Mouse (Mus musculus) A20 (cell line): ENCODE results near the gene Ddb1.

Experiments
- DNase-seq: peaks from one replicate; pipeline ENCODE4 v3.0.0-alpha.2; 2011; ENCODE audit warnings: low read depth, low spot score

The Ddb1 gene

DNA sequence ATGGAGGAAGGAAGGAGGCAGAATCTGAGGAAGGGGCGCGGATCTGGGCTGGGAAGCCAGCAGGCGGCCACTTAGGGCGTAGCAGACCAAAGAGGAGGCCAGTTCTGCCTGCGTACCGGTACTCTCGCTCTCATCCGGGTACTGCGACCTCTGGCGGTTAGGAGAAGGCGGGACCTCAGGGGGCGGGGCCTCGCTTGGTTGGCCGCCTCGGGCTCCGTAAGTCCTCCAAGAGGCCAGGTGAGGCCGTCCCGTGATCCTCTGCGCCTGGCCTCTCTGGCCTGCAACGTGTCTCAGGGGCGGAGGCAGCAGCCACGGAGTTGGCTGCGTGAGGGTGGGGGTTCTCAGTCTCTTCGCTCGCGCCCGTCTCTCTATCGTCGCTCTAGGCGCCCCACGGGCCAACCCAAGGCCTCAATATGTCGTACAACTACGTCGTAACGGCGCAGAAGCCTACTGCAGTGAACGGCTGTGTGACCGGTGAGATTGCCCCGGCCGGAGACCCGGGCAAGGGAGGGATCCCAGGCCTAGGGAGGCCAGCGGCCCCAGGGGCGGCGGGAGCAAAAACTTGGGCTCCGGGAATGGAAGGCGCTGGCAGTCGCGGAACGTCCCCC is at the start of gene Ddb1, which contains the start of gene Tkfc:
Gene Ddb1, plus strand, starts transcription at position 35 of the 608 bp plus-strand sequence.
Gene Tkfc, minus strand, starts transcription at position 362 of the 608 bp plus-strand sequence.
- DNase-seq = peak; percentile 99

DNA sequence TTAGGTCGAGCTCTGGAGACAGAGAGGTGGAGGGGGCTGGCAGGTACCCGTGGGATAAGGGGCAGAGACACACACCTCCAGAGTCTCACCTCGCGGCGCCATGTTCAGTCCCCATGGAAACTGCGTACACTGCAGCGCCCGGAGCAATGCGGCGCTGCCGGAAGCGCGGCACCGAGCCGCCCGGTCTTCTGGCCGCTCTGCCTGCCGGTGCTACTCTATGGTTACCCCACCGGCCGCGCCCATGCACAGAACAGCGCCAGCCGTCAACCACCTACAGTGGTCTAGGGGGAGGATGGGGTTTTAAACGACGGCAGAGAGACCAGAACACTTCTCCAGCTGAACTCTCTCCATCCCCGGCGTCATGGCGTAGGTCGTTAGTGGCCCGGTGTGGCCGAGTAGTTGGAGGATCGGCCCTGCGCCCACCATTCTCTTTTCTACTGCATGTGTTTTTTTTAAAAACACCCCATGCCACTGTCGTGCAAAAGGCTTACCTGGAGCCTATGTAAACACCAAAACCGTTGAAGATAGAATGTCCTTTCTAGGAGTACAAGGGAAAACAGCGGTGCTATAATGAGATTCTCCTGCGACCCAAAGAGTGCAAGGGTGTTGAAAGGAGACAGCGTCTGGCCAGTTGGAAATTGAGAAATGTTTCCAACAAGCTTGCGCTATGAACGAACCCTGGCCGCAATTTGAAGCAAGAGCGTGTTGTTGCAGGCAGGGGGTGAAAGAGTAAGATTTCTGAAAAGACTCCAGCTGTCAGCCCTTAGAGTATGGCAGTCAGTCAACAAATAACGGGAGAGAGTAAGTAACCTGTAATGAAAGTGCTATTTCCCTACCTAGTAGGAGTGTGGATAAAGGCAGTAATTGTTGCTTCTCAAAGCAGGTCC is 49.3 kb upstream of the Ddb1 start, which contains the start of gene Tmem216:
Gene Tmem216, minus strand, starts transcription at position 615 of the 887 bp plus-strand sequence.
- peak; percentile 88 for DNase-seq

DNA sequence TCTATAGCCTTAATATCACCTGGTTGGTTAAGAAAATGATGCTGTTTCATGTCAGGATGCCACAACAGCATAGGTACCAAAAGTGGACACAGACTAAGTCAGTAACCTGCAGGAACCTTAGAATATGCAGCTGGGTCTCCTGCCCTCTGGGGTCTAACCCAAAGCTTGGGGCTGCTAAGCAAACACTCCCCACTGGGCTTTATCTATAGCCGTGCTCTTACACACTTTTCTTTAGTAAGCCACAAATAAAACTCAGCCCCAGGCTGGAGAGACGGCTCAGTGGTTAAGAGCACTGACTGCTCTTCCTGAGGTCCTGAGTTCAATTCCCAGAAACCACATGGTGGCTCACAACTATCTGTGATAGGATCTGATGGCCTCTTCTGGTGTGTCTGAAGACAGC is 48.1 kb upstream of the Ddb1 start:
- DNase-seq = no peak

DNA sequence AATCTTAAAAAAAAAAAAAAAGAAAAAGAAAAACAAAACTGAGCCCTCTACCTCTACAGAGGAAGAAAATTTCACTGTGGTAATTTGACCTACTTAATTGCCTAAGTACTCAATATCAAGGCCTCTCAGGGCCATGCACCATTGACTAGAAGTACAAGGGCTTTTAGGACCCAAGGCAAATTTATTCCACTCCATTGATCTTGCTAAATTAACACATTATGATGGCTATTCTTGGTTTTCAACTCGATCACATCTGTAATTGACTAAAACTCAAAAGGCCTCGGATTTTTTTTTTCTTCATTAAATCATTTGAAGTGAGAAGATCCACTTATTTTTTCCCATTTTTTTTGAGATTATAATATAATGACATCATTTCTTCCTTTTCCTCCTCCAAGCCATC is 47.7 kb upstream of the Ddb1 start:
- no peak for DNase-seq

DNA sequence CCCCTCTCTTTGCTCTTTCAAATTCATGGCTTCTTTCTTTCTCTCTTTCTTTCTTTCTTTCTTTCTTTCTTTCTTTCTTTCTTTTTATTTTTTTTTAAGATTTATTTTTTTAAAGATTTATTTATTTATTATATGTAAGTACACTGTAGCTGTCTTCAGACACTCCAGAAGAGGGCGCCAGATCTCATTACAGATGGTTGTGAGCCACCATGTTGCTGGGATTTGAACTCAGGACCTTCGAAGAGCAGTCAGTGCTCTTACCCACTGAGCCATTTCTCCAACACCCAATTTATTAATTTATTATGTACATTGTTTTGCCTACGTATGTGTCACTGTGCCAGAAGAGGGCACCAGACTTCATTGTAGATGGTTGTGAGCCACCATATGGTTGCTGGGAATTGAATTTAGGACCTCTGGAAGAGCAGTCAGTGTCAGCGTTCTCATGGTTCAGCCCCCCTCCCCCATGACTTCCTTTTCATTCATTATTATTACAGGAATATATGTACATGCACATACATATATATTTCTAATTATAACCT is 47.2 kb upstream of the Ddb1 start:
- DNase-seq = peak; percentile 42

DNA sequence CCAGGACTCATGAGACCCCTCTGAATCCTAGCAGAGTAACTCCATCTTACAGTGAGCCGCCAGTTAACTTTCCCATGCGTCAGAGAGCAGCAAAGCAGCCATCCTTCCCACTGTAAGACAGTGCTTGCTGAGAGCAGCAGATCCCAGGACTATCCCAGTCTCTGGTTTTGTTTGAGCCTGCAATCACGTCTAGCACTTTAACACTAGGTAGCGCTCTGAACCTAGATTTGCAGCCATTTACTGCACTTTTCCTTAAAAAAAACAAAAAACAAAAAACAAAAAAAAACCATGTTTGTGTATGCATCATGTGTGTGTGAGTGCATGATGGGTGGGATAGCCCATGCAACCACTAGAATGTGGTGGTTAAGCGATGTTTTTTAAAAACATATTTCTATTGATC is 45.0 kb upstream of the Ddb1 start:
- peak; percentile 29 for DNase-seq

DNA sequence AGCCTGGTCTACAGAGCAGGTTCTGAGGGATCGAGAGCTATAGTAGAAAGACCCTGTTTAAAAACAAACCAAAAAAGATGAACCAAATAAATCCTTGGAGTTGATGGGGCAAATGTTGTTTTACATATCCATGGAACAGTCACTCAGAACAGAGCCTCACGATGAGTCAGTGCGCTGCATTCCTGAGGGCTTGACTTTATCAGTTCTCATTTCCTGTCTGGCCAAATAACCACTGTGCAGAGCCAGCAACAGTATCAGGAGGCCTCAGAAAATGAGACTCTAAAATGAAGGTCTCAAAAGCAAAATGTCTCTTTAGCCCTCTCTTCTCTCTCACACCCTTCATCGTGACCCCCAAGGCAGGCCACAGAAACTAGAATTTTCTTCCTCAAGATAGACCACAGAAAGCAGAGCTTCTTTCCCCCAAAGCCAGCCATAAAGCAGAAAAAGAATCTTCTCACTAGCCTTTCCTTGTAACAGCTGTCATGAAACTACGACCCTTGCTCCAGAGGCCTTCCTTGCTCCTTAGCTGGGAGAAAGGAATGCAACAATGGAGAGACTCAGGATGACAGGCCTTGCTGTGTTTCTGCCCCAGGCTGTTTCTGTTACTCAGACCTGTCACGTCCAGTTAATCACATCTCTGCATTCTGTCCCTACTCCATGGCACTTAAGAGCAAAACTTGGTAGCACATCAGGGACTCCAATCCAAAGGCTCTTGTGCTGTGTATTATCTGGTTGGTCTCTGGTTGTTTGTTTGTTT is 43.4 kb upstream of the Ddb1 start:
- DNase-seq = no peak

DNA sequence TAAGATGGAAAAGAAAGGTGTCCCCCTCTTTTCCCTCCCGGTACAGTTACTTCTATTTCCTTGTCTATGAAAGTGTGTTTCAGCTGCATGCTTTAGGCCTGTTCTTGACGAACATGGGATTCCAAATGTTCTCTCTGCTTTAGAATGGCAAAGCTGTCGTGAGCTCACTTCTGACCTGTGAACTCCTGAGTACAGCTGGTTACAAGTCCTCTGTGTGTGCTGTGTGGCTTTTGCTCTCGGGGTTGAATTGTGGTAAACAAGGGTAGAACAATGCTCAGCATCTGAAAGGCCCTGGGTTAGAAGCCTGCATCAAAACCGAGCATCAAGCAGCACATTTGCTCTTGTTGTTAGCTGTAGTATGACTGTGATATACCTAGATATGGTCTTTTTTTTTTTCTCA is 42.8 kb upstream of the Ddb1 start:
- no peak for DNase-seq

DNA sequence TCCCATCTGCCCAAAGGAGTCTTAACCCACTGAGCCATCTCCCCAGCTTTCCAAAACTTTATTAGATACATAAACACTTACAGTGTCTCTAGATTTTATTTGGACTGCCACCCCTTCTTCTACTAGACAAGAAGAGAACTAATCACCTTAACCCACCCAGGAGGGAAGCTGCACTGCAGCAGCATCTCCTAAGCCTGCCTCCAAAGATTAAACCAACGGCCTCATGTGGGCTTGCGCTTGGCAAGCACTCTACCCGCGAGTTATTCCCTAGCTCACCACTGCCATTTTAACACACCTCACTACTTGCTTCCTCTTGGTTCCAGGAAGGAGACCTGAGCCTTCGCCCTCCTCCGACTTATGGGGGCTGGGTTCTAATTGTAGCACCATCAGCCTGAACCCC is 40.8 kb upstream of the Ddb1 start:
- no peak for DNase-seq

DNA sequence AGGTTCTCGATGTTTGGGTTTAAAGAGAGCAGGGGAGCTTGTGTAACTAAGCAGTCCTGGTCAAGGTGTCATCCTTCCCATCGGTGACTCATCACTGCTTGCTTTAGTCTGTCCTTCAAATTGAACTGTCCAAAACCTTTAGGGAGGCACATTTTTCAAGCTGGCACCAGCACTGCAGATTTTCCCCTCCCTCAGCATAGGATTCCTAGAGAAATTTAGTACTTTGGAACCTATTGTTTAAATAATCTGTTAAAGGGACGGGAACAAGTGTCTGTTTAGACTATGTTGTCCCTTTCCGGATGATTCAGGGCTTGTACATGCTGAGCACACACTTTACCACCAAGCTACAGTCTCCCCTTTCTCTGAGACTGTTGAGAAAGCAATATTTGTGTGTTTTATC is 39.9 kb upstream of the Ddb1 start:
- DNase-seq = no peak

DNA sequence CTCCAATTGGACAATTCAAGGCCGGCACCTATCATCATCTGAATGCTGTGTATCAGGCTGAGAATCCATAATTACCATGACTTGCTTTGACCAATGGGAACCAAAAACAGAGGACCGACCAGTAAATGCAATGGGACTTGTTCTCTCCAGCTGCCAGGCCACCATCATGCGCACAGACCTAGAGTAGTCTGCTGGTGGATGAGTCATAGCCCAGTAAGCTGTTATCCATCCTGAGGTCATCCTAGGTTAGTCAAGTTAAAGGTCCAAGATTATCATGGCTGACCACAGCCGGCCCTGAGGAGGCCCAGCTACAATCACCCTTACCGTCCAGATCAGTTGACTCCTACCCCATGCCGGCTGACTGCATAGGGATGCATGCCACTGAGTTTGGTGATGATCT is 35.5 kb upstream of the Ddb1 start:
- DNase-seq = no peak

DNA sequence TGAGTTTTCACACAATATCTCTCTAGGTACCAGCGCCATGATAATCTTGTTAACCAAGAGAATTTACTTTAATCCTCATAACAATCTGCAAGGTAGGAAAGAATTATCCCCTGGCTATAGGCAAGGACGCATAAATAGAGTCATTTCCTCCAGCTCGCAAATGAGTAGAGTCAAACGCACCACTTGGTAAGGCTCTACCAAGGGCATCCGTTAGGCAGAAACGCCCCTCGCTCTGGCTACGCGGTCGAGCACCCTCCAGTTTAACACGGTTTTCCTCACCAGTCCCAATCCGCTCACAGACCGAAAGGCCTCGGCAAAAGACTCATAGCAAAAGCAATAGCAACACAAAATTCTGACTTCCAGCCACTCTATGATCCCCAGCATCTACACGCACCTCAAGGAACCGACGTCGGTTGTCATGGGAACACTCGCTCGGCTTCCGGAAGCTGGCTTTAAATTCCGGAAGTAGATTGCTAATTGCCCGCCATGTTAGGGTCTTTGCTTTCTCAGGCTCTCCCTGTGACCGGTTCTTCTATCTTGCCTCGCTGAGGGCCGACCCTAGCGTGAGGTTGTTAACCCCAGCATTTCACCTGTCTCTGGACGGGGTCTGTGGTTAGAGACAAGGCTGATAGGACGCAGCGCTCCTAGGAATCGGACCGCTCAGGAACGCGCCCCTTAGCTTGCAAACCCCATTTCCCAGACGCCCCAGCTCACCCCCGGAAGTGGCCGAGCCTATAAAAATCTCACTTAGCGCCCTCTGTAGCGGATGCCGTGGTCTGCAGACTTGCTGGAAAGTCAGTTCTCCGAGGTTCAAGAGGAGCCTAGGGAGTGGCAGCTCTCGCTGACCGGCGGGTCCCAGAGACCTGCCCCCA is 28.2 kb upstream of the Ddb1 start, which contains the start of the genes Cyb561a3 and Tmem138:
Gene Cyb561a3, plus strand, starts transcription at position 483 of the 872 bp plus-strand sequence.
Gene Tmem138, minus strand, starts transcription at position 673 of the 872 bp plus-strand sequence.
- peak; percentile 99 for DNase-seq

DNA sequence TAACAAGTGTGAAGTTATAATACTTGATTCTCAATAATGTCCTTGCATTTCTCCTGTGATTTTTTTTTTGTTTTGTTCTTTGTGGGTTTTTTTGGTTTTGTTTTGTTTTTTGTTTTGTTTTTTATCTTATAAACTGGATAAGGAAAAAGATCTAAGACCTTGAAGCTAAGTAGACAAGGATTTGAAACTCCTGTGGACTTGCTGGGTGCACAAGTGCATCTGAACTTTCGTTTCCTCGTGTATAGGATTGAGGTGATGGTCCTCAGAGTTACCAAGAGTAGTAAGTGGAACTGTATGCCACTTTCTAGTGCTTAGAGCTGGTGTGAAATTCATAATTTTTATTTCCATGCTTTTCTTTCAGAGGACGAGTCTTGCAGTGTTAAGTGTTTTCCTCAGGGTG is 25.0 kb upstream of the Ddb1 start:
- peak; percentile 58 for DNase-seq

DNA sequence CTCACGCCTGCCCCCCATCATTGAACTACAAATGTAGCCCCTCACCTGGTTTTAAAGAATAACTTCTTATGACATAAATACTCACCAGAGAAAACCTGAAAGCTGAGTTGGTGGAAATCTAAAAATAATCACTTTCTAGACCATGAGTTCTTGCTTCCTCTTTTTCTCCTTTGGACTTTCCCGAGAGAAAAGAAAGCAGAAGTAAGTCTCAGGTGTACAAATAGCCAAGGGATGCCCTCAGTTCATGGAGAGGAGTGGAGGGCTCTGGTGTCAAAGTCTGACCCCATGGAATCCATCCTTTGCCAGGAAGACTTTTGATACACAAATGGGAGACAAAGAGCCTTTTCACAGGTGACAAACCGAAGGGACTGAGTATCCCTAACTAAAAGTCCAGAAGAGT is 24.4 kb upstream of the Ddb1 start:
- peak; percentile 87 for DNase-seq

DNA sequence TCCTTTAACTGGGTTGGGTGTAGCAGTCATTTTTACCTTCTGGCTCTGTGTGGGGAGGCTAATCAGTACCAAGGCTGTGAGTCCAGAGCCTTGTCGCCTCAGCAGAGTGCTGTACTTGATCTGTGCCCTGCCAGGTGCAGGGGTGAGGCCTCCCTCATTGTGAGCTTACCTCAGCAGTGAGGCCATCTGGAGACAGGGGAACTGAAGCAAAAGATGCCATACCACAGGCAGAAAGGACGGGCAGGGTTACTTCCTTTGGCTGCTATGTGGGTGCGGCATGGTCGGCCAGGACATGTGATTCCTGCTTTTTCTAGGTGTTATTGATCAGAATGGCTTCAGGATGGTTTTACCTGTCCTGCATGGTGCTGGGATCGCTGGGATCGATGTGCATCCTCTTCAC is 23.1 kb upstream of the Ddb1 start:
- DNase-seq = peak; percentile 91

DNA sequence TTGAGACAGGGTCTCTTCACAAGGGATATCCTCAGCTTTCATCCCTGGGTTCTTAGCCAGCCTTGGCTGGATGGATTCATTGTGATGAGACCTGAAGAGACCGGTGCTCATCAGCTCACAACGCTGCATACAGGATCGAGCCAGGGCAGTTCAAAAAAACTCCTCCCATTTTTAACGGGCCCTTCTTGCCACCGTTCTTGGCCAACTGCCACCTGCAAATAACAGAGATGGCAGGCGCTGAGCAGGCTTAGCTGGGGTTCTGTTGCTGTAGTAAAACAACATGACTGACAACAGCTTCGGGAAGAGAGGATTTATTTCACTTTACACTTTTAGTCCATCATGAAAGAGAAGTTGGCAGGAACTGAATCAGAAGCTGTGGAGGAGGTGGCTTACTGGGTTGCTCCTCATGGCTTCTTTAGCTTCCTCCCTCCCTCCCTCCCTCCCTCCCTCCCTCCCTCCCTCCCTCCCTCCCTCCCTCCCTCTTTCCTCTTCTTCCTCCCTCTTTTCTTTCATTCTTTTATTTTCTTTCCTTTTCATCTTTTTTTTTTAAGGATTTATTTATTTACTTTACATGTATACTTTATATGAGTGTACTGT is 21.5 kb upstream of the Ddb1 start:
- peak; percentile 71 for DNase-seq

DNA sequence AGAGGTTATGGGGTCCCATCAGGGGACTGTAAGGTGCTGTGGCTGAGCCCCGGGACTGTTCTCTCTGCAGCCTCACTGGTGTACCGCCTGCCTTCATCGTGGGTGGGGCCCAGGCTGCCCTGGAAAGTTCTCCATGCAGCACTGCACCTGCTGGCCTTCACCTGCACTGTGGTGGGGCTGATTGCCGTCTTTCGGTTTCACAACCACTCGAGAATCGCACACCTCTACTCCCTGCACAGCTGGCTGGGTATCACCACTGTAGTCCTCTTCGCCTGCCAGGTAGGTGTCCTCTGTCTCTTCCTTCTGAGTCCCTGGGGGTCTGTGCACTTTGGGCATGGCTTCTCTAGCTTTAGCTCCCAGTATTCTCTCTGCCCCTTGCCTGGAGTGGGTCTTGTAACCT is 20.0 kb upstream of the Ddb1 start:
- DNase-seq = peak; percentile 88

DNA sequence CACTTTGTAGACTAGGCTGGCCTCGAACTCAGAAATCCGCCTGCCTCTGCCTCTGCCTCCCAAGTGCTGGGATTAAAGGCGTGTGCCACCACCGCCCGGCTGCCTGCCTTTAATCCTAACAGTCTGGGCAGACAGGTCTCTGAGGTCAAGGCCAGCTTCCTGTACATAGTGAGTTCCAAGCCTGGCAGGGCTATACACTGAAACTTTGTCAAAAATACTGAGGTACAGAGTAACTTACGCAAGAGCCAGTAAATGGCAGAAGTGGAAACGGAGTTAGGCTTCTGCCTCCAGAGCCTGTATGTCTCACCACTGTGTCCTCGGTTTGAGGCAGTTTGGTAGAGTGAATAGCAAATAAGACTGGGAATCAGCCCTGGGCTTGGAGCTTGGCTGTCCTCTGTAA is 17.9 kb upstream of the Ddb1 start:
- DNase-seq = no peak

DNA sequence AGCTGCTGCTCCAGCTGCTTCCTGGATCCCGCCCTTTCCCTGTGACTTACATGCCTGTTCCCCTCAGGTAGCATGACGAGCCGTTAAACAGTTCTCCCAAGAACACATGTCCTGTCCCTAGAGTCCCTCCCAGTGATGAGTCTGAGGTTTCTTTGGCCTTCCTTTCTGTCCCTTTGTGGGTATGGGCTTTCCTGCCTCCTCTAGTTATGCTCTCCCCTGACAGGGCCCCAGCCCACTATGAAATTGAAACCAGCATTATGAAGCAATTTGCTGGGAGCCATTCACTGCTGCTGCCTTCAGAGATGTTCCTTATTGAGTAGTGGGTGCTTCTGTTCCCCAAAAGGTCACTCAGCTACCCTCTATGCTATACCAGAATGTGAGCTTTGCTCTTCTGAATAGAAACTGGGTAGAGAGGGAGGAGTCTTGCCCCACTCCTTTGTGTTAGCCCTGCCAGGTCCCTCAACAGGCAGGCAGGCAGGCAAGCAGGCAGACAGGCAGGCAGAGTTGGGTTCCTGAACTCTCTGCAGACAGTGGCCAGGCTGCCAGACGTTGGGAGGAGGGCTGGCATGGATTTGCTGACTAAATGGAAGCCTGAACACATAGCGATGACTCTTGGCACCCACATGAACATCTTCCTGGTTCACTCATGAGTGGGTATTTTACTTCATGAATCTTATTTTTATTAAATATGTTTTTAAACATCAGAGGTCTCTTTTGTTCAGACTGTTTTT is 15.8 kb upstream of the Ddb1 start:
- no peak for DNase-seq

DNA sequence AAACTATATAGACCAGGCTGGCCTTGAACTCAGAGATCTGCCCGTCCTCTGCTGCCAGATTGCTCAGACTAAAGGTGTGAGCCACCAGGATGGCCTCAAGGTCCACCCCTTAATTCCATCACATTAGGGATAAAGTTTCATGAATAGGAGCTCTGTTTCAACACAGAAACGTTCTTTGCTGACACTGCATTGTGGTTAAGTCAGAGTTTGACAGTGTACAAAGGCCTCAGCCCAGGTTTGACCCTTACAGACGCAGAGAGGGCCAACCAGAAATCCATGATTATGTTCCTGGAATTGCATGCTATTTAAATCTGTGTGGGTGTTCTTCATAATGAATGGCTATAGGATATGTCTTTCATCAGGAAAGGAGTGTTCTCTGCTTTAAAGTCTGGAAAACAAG is 14.8 kb upstream of the Ddb1 start:
- DNase-seq = no peak
